In the genomic region with DNA sequence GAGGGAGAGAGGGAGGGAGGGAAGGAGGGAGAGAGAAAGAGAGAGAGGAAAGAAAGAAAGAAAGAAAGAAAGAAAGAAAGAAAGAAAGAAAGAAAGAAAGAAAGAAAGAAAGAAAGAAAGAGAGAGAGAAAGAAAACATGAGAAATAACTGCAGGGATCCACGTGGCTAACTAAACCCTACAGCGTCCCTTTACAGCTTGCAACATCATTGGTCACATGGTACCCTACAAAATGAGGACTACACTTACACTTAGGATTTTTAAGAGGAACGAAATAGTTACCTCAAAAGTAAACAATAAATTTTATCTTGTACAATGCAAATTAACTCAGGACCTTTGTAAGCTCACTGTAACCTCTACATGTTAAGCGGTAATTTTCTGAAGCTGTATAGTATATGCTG, we compare ENCODE assay signal across 23 mouse cellular contexts. TPM values are rescaled to one million over a fixed set of nuclear protein-coding genes. Genes with fewer than 3 reads are reported as not detected.
A peak's percentile ranks its signal among the peaks of the same experiment; 100 is the strongest.
DNase-seq lines count a peak whose midpoint lies in the region; ATAC-seq lines count a peak whose summit lies in the region.
"Had no signal": no experiment of that assay in that cellular context is flagged by ENCODE, and none has a peak within 500 bp of the region (broad histone marks: within the 10 kb centered on the region; RNA-seq: fewer than 3 reads in every experiment).

No protein-coding gene starts in this region.

- H3K27ac ChIP-seq in embryonic facial prominence, embryonic 13.5 days: no peak overlapping the region
- no peak overlapping the region for H3K27ac ChIP-seq in embryonic facial prominence, embryonic 10.5 days (replicated peaks)
- no peak overlapping the region for H3K27ac ChIP-seq in hindbrain, embryonic 14.5 days
- H3K27ac ChIP-seq in hindbrain, embryonic 13.5 days: no peak overlapping the region

- H3K4me2 ChIP-seq in embryonic facial prominence, embryonic 13.5 days: no peak overlapping the region
- no peak overlapping the region for H3K4me2 ChIP-seq in hindbrain, embryonic 14.5 days (replicated peaks)
- no peak overlapping the region for H3K4me2 ChIP-seq in hindbrain, embryonic 13.5 days

- H3K4me1 ChIP-seq in embryonic facial prominence, embryonic 13.5 days: 0 out of 2 replicates have a peak, but pooled peaks cover 5% of the 10 kb centered on the region
- peaks cover 2% of the 10 kb centered on the region; the same call in 1 of the 2 replicates for H3K4me1 ChIP-seq in embryonic facial prominence, embryonic 10.5 days
- no peaks in the 10 kb centered on the region for H3K4me1 ChIP-seq in hindbrain, embryonic 14.5 days (replicated peaks; ENCODE audit: control insufficient read depth, insufficient read depth, low read length)
- no peaks in the 10 kb centered on the region for H3K4me1 ChIP-seq in hindbrain, embryonic 13.5 days (replicated peaks)

- H3K36me3 ChIP-seq in embryonic facial prominence, embryonic 13.5 days: no peaks in the 10 kb centered on the region
- no peaks in the 10 kb centered on the region for H3K36me3 ChIP-seq in embryonic facial prominence, embryonic 10.5 days (replicated peaks)
- H3K36me3 ChIP-seq in hindbrain, embryonic 14.5 days (replicated peaks; ENCODE audit: control insufficient read depth, insufficient read depth): no peaks in the 10 kb centered on the region
- no peaks in the 10 kb centered on the region for H3K36me3 ChIP-seq in hindbrain, embryonic 13.5 days
- H3K36me3 ChIP-seq: G1E had no signal

- H3K27me3 ChIP-seq in embryonic facial prominence, embryonic 13.5 days: no peaks in the 10 kb centered on the region
- H3K27me3 ChIP-seq in embryonic facial prominence, embryonic 10.5 days (replicated peaks; ENCODE audit: low read depth, poor library complexity, severe bottlenecking): no peaks in the 10 kb centered on the region
- H3K27me3 ChIP-seq in hindbrain, embryonic 14.5 days (ENCODE audit: control insufficient read depth, insufficient read depth, low read length): no peaks in the 10 kb centered on the region
- no peaks in the 10 kb centered on the region for H3K27me3 ChIP-seq in hindbrain, embryonic 13.5 days
- H3K27me3 ChIP-seq: CH12.LX, Patski had no signal

- no peaks in the 10 kb centered on the region for H3K9me3 ChIP-seq in embryonic facial prominence, embryonic 13.5 days
- no peaks in the 10 kb centered on the region for H3K9me3 ChIP-seq in embryonic facial prominence, embryonic 10.5 days
- H3K9me3 ChIP-seq in hindbrain, embryonic 14.5 days (ENCODE audit: control insufficient read depth, low read length): no peaks in the 10 kb centered on the region
- no peaks in the 10 kb centered on the region for H3K9me3 ChIP-seq in hindbrain, embryonic 13.5 days
- H3K9me3 ChIP-seq: G1E had no signal

- ATAC-seq in embryonic facial prominence, embryonic 13.5 days (ENCODE audit: insufficient number of reproducible peaks, insufficient read depth, low FRiP score, low TSS enrichment, low read depth): 0 out of 2 replicates have a peak, but pooled peaks have one; percentile 3
- 0 out of 2 replicates have a peak, but pooled peaks have one; percentile 36 for ATAC-seq in common myeloid progenitor, adult 5-6 weeks (replicated peaks; ENCODE audit: low read depth, poor library complexity, severe bottlenecking)
- ATAC-seq in granulocyte monocyte progenitor cell, adult 5-6 weeks (replicated peaks; ENCODE audit: poor library complexity, severe bottlenecking): peak; percentile 79
- peak; percentile 76 for ATAC-seq in megakaryocyte progenitor cell, adult 5-6 weeks (replicated peaks; ENCODE audit: poor library complexity)
- no peak for ATAC-seq in hindbrain, embryonic 14.5 days (ENCODE audit: low FRiP score)
- ATAC-seq in hindbrain, embryonic 13.5 days (ENCODE audit: low FRiP score): no peak
- ATAC-seq: activated CD4-positive, CD25-positive, alpha-beta regulatory T cell, adult 4 months; CD4-positive, CD25-positive, alpha-beta regulatory T cell, adult 4 months; Patski had no signal

- H3K9ac ChIP-seq in embryonic facial prominence, embryonic 13.5 days: no peak overlapping the region
- no peak overlapping the region for H3K9ac ChIP-seq in hindbrain, embryonic 14.5 days
- no peak overlapping the region for H3K9ac ChIP-seq in hindbrain, embryonic 13.5 days

- WGBS in embryonic facial prominence, embryonic 13.5 days: 82% methylated on average over 4 of the region's 4 CpGs
- WGBS in embryonic facial prominence, embryonic 10.5 days: 87% methylated on average over 4 of the region's 4 CpGs
- 84% methylated on average over 4 of the region's 4 CpGs for WGBS in hindbrain, embryonic 14.5 days
- 91% methylated on average over 4 of the region's 4 CpGs for WGBS in hindbrain, embryonic 13.5 days

- DNase-seq in embryonic facial prominence, embryonic 10.5 days (ENCODE audit: low spot score): no peak
- DNase-seq in hindbrain, embryonic 14.5 days (ENCODE audit: low spot score): no peak
- no peak for DNase-seq in layer of hippocampus, postnatal 36 days
- DNase-seq: adrenal gland, adult 2 months; adrenal gland, adult 8-10 months; adrenal gland, postnatal 10 days; adrenal gland, postnatal 14 days; adrenal gland, postnatal 25 days; adrenal gland, postnatal 36 days; B cell, adult 2 months; cerebellum, adult 11 months; cerebellum, adult 11-12 months had no signal

- no peak overlapping the region for H3K4me3 ChIP-seq in embryonic facial prominence, embryonic 13.5 days
- no peak overlapping the region for H3K4me3 ChIP-seq in embryonic facial prominence, embryonic 10.5 days
- no peak overlapping the region for H3K4me3 ChIP-seq in hindbrain, embryonic 14.5 days (replicated peaks; ENCODE audit: low read length)
- H3K4me3 ChIP-seq in hindbrain, embryonic 13.5 days: no peak overlapping the region

RNA-seq across cellular contexts. Expression of a gene that starts 15.8 kb away (rescaled TPM):
- polyA plus RNA-seq in embryonic facial prominence, embryonic 13.5 days (2015; fragmentation: Nextera tagmentation; extraction: Ambion mirVana): 0.06 and 0.07 TPM in 2 replicates
- 0.09 and 0.10 TPM in 2 replicates for polyA plus RNA-seq in embryonic facial prominence, embryonic 10.5 days (2016; fragmentation: Nextera tagmentation; extraction: Ambion mirVana)
- 0.41 and 0.49 TPM in 2 replicates for total RNA-seq in common myeloid progenitor, adult 5-6 weeks (2017)
- 3.1 and 4.0 TPM in 2 replicates for total RNA-seq in granulocyte monocyte progenitor cell, adult 5-6 weeks (2014; fragmentation: Nextera tagmentation)
- total RNA-seq in granulocyte monocyte progenitor cell, adult 5-6 weeks (2017): 2.4 and 2.8 TPM in 2 replicates
- 2.9 and 3.3 TPM in 2 replicates for total RNA-seq in megakaryocyte progenitor cell, adult 5-6 weeks (2015)
- 1.5 and 2.0 TPM in 2 replicates for total RNA-seq in megakaryocyte progenitor cell, adult 5-6 weeks (2017)
- 0.05 TPM in 2 replicates for polyA plus RNA-seq in hindbrain, embryonic 14.5 days (2014; fragmentation: Nextera tagmentation; extraction: Ambion mirVana)
- total RNA-seq in layer of hippocampus, postnatal 36 days (2021): under 1 TPM; 0.27 to 0.30 TPM
- 0.03 TPM in 1 of 2 replicates, not detected in the other for polyA plus RNA-seq in hindbrain, embryonic 13.5 days (2015; fragmentation: Nextera tagmentation; extraction: Ambion mirVana)
- total RNA-seq: MEL had no signal
- polyA plus RNA-seq: activated CD4-positive, CD25-positive, alpha-beta regulatory T cell, adult 4 months; adrenal gland, adult 2 months; CD4-positive, CD25-positive, alpha-beta regulatory T cell, adult 4 months; G1E had no signal

Comparison
In these comparisons a context has a peak if more than half of its experiments do, and no peak if none do; other contexts are left out.
1. ATAC-seq: peak in embryonic facial prominence, embryonic 13.5 days (single experiment), common myeloid progenitor, adult 5-6 weeks (single experiment), granulocyte monocyte progenitor cell, adult 5-6 weeks (single experiment) and megakaryocyte progenitor cell, adult 5-6 weeks (single experiment); none in hindbrain, embryonic 14.5 days (single experiment) and hindbrain, embryonic 13.5 days (single experiment).